Mouse (Mus musculus) lung, embryonic 14.5 days (tissue): ENCODE data around the gene Efr3b. TPM values are rescaled to one million over a fixed set of nuclear protein-coding genes. Genes with fewer than 3 reads are reported as not detected.

Source experiments
- ATAC-seq: fragments of 200-750 bp; cut with Nextera tagmentation; 2 replicates; pipeline ENCODE4 v1.8.0; 2017; ENCODE audit warnings: mild to moderate bottlenecking, moderate TSS enrichment, moderate library complexity; ENCODE audit not compliant: insufficient read depth
- DNase-seq: peaks from one replicate; pipeline ENCODE4 v3.0.0-alpha.2; 2015
- H3K27ac ChIP-seq: fragments of 300-500 bp; sonication (generic); 2 replicates; pipeline ENCODE4 v1.5.1; 2014; ENCODE audit warnings: low read depth, mild to moderate bottlenecking, moderate library complexity
- H3K27me3 ChIP-seq: fragments of 300-500 bp; sonication (generic); 2 replicates; pipeline ENCODE4 v1.6.1; 2014; ENCODE audit warnings: low read length, control low read depth; ENCODE audit not compliant: insufficient read depth
- H3K36me3 ChIP-seq: fragments of 300-500 bp; sonication (generic); 2 replicates; pipeline ENCODE4 v1.6.1; 2014; ENCODE audit warnings: control low read depth; ENCODE audit not compliant: insufficient read depth
- H3K4me1 ChIP-seq: fragments of 300-500 bp; sonication (generic); 2 replicates; pipeline ENCODE4 v1.6.1; 2014; ENCODE audit warnings: antibody characterized with exemption, control low read depth; ENCODE audit not compliant: insufficient read depth
- H3K4me2 ChIP-seq: fragments of 300-500 bp; sonication (generic); 2 replicates; pipeline ENCODE4 v1.6.1; 2014; ENCODE audit warnings: mild to moderate bottlenecking
- H3K4me3 ChIP-seq: fragments of 300-500 bp; sonication (generic); 2 replicates; pipeline ENCODE4 v1.5.1; 2014; ENCODE audit warnings: low read depth, low read length
- H3K9ac ChIP-seq: fragments of 300-500 bp; sonication (generic); 2 replicates; pipeline ENCODE4 v1.6.1; 2014
- H3K9me3 ChIP-seq: fragments of 300-500 bp; sonication (generic); 2 replicates; pipeline ENCODE4 v1.6.1; 2016; ENCODE audit warnings: low read depth, low read length, control low read depth
- CTCF ChIP-seq: IDR thresholded peaks from 2 replicates; pipeline ENCODE4 v1.5.1; 2016; ENCODE audit warnings: antibody characterized with exemption, low read depth
- WGBS: fragments of 180-500 bp; shearing (Covaris S2); extraction: QIAGEN DNeasy Blood & Tissue Kit; methylation state at CpG from one replicate; pipeline ENCODE4 v1.1.7; 2014; 5-methylcytosine and 5-hydroxymethylcytosine counted together
- polyA plus RNA-seq: library from polyadenylated mRNA; unstranded; fragments of >200 nt; fragmentation: Nextera tagmentation; extraction: Ambion mirVana; gene quantifications from 2 replicates; pipeline ENCODE4 v1.2.1, GENCODE M21; 2014

The Efr3b gene
- 4.1 and 4.6 TPM in 2 replicates for polyA plus RNA-seq

GRCm38 (mm10) chr12:4038061-4039041 is at the start of gene Efr3b:
Gene Efr3b, minus strand, starts transcription at chr12:4038915.
- no peak for TF ChIP-seq CTCF
- ATAC-seq (peak; percentile 97), DNase-seq (peak; percentile 96)
- peak within 1 kb of the TSS; percentile 71 for H3K9ac ChIP-seq
- under 1% methylated on average over 78 of the region's 78 CpGs for WGBS
- no peak within 1 kb of the TSS for H3K27ac ChIP-seq
- H3K4me3 ChIP-seq, result peak within 1 kb of the TSS; percentile 69
- peak within 1 kb of the TSS; percentile 95 for H3K4me2 ChIP-seq
- H3K27me3 ChIP-seq, result peaks cover 7% of the 10 kb centered on the region; the same call in 1 of the 2 replicates
- no peaks in the 10 kb centered on the region for H3K9me3 ChIP-seq
- no peaks in the 10 kb centered on the region for H3K4me1 ChIP-seq
- no peaks in the 10 kb centered on the region for H3K36me3 ChIP-seq

- H3K27me3 ChIP-seq, result no peaks in the 10 kb centered on the region
- H3K27ac ChIP-seq, result peak overlapping the region; percentile 95; the same call in 1 of the 2 replicates
- peaks cover 20% of the 10 kb centered on the region for H3K36me3 ChIP-seq
- no peak for TF ChIP-seq CTCF
- ATAC-seq, result no peak
- H3K9me3 ChIP-seq, result no peaks in the 10 kb centered on the region
- H3K4me1 ChIP-seq, result no peaks in the 10 kb centered on the region; the same call in 1 of the 2 replicates
- 57% methylated on average over 8 of the region's 8 CpGs for WGBS
- no peak overlapping the region; the same call in 1 of the 2 replicates for H3K9ac ChIP-seq
- DNase-seq, result no peak
- peak overlapping the region; percentile 72 for H3K4me2 ChIP-seq
- peak overlapping the region; percentile 54; the same call in 1 of the 2 replicates for H3K4me3 ChIP-seq
These were observed 44.7 kb upstream of the Efr3b start for GRCm38 (mm10) chr12:4083441-4083840.

DNA sequence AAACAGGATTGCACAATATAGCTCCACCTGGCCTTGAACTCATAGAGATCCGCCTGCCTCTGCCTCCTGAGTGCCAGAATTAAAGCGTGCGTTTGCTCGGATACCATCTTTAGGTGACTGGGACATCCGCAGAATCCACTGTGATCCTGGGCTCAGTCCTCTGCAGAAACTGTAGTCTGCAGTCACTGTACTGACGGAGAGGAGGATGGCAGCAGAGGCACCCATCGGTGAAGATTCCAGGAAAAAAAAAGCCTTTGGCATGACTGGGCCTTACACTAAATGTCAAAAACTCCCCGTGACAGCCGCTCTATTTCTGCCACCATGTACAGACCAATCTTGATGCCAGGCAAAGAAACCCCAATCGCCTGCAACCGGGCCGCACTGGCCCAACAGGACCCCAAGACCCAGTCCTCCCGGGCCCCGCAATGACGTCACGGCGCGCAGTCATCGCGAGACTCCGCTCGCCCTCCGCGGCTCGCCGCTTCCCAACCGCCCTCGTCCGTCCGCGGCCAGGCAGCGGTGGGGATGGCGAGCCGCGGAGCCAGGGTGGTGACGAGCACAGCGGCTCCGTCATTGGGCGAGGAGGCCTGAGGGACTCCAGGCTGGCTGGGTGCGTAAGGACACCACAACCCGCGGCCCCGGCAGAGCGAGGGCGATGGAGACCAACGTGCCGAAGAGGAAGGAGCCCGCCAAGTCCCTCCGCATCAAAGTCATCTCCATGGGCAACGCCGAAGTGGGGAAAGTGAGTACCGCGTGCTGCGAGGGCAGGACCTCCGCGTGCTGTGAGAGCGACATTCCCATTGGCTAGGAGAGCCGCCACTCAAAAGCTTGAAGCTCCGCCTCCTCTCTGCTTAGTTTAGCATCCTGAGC is 43.7 kb upstream of the Efr3b start, which contains the start of gene Dnajc27:
Gene Dnajc27 (plus strand): TSS at position 452 of the 870 bp plus-strand sequence.
- WGBS, result 5% methylated on average over 59 of the region's 59 CpGs
- no peaks in the 10 kb centered on the region for H3K9me3 ChIP-seq
- peak within 1 kb of the TSS; percentile 54 for H3K4me3 ChIP-seq
- H3K36me3 ChIP-seq, result peaks cover 12% of the 10 kb centered on the region
- ATAC-seq (peak; percentile 97), DNase-seq (peak; percentile 99)
- H3K9ac ChIP-seq, result peak within 1 kb of the TSS; percentile 66
- H3K4me1 ChIP-seq, result no peaks in the 10 kb centered on the region; the same call in 1 of the 2 replicates
- no peak for TF ChIP-seq CTCF
- peak within 1 kb of the TSS; percentile 95 for H3K27ac ChIP-seq
- peak within 1 kb of the TSS; percentile 72 for H3K4me2 ChIP-seq
- no peaks in the 10 kb centered on the region for H3K27me3 ChIP-seq

DNA sequence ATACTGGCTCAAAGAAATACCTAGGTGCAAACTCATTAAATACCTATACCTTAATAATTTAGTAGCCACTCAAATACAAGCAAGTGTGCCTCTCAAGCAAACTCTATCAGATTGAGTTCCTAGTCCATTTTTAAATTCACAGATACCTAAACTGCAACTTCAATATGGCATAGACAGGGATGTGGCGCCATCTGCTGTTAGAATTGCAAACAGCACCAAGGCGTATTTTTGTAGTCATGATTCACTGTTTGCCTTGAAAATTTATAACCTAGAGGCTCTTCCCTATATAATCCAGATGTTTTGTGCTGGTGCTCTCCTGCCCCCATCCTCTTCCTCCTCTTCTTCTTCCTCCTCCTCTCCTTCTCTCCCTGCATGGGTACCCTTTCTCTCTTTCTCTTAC is 41.6 kb upstream of the Efr3b start:
- H3K4me1 ChIP-seq, result no peaks in the 10 kb centered on the region; the same call in 1 of the 2 replicates
- no peaks in the 10 kb centered on the region for H3K9me3 ChIP-seq
- 0% methylated on average over 2 of the region's 2 CpGs for WGBS
- H3K4me2 ChIP-seq, result no peak overlapping the region
- ATAC-seq (no peak), DNase-seq (peak; percentile 93)
- no peak overlapping the region for H3K4me3 ChIP-seq
- H3K36me3 ChIP-seq, result no peaks in the 10 kb centered on the region
- H3K9ac ChIP-seq, result no peak overlapping the region
- H3K27ac ChIP-seq, result no peak overlapping the region
- peak; percentile 92 for TF ChIP-seq CTCF
- no peaks in the 10 kb centered on the region for H3K27me3 ChIP-seq

DNA sequence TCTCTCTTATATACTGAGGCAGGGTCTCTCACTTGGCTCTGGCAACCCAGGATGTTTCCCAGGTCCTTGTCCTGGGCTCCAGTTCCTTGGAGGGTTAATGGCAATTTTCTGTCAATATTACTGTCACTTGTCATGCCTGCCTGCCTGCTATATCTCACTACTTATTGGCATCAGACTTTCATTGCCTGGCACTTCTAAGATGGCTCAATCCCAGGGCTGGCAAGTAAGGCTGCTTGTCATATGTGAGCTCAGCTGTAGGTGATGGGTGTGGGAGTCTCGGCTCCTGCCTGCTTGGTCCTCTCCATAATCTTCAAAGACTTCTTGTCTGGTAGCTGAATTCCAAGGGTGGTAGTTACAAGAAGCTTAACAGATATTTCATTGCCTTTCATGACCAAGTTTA is 39.4 kb upstream of the Efr3b start:
- Histone ChIP-seq H3K4me3 (no peak overlapping the region), H3K9ac (no peak overlapping the region), H3K36me3 (no peaks in the 10 kb centered on the region), H3K27ac (no peak overlapping the region), H3K27me3 (no peaks in the 10 kb centered on the region), H3K9me3 (no peaks in the 10 kb centered on the region), H3K4me1 (no peaks in the 10 kb centered on the region; the same call in 1 of the 2 replicates), H3K4me2 (no peak overlapping the region)
- WGBS, result 26% methylated on average over 1 of the region's 1 CpGs
- no peak for TF ChIP-seq CTCF
- no peak for ATAC-seq
- no peak for DNase-seq

DNA sequence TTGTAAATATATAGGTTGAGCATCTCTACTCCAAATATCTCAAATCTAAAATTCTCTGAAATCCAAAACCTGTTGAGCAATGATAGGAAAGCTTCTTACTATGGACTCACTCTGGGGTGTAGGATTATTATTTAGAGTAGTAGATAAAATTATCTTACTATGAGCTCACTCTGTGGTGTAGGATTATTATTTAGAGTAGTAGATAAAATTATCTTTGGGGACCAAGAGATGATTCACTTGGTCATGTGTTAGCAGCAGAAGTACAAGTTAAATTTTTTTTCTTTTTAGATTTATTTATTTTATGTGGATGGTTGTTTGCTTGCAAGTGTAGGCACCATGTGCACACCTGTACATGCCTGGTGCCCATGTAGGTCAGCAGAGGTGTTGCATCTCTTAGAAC is 37.7 kb upstream of the Efr3b start:
- ATAC-seq, result no peak
- no peak for DNase-seq
- no peak for TF ChIP-seq CTCF
- Histone ChIP-seq H3K4me1 (no peaks in the 10 kb centered on the region), H3K4me2 (no peak overlapping the region), H3K9me3 (no peaks in the 10 kb centered on the region), H3K9ac (no peak overlapping the region), H3K36me3 (no peaks in the 10 kb centered on the region), H3K4me3 (no peak overlapping the region), H3K27ac (no peak overlapping the region), H3K27me3 (no peaks in the 10 kb centered on the region)
